Mouse (Mus musculus) hindbrain, embryonic 14.5 days (tissue): Measurements from ENCODE around the gene Igflr1. TPM values are rescaled to one million over a fixed set of nuclear protein-coding genes. Genes with fewer than 3 reads are reported as not detected.

Experiments used
- ATAC-seq: fragments of 200-750 bp; cut with Nextera tagmentation; 2 replicates; pipeline ENCODE4 v1.8.0; 2017; ENCODE audit warnings: moderate number of reproducible peaks, mild to moderate bottlenecking, moderate TSS enrichment, moderate library complexity; ENCODE audit not compliant: low FRiP score
- DNase-seq: peaks from one replicate; pipeline ENCODE4 v3.0.0-alpha.2; 2015; ENCODE audit warnings: low spot score
- H3K27ac ChIP-seq: fragments of 300-500 bp; sonication (generic); 2 replicates; pipeline ENCODE4 v1.5.1; 2014; ENCODE audit warnings: mild to moderate bottlenecking, moderate library complexity
- H3K27me3 ChIP-seq: fragments of 300-500 bp; sonication (generic); 2 replicates; pipeline ENCODE4 v1.6.1; 2014; ENCODE audit warnings: mild to moderate bottlenecking, low read length, mixed read lengths; ENCODE audit not compliant: control insufficient read depth, insufficient read depth
- H3K36me3 ChIP-seq: fragments of 300-500 bp; sonication (generic); replicated peaks from 2 replicates; pipeline ENCODE4 v1.6.1; 2014; ENCODE audit not compliant: control insufficient read depth, insufficient read depth
- H3K4me1 ChIP-seq: fragments of 300-500 bp; sonication (generic); replicated peaks from 2 replicates; pipeline ENCODE4 v1.6.1; 2014; ENCODE audit warnings: antibody characterized with exemption, low read length, mixed read lengths; ENCODE audit not compliant: control insufficient read depth, insufficient read depth
- H3K4me2 ChIP-seq: fragments of 300-500 bp; sonication (generic); replicated peaks from 2 replicates; pipeline ENCODE4 v1.6.1; 2014; ENCODE audit warnings: mild to moderate bottlenecking, moderate library complexity
- H3K4me3 ChIP-seq: fragments of 300-500 bp; sonication (generic); replicated peaks from 2 replicates; pipeline ENCODE4 v1.5.1; 2014; ENCODE audit warnings: mild to moderate bottlenecking, low read length
- H3K9ac ChIP-seq: fragments of 300-500 bp; sonication (generic); 2 replicates; pipeline ENCODE4 v1.6.1; 2014
- H3K9me3 ChIP-seq: fragments of 300-500 bp; sonication (generic); 2 replicates; pipeline ENCODE4 v1.6.1; 2016; ENCODE audit warnings: low read length; ENCODE audit not compliant: control insufficient read depth
- WGBS: fragments of 180-500 bp; shearing (Covaris S2); extraction: QIAGEN DNeasy Blood & Tissue Kit; methylation state at CpG from one replicate; pipeline ENCODE4 v1.1.7; 2014; 5-methylcytosine and 5-hydroxymethylcytosine counted together
- polyA plus RNA-seq: library from polyadenylated mRNA; unstranded; fragments of >200 nt; fragmentation: Nextera tagmentation; extraction: Ambion mirVana; gene quantifications from 2 replicates; pipeline ENCODE4 v1.2.1, GENCODE M21; 2014

The Igflr1 gene
- polyA plus RNA-seq, 1 experiment from 2014 or later = 2.2 TPM

- Histone ChIP-seq H3K4me1 (no peaks in the 10 kb centered on the region), H3K9me3 (no peaks in the 10 kb centered on the region), H3K4me3 (no peak overlapping the region), H3K36me3 (peaks cover 100% of the 10 kb centered on the region), H3K27me3 (no peaks in the 10 kb centered on the region), H3K9ac (no peak overlapping the region), H3K27ac (no peak overlapping the region), H3K4me2 (no peak overlapping the region)
- ATAC-seq = no peak
- no peak for DNase-seq
- WGBS = 96% methylated on average over 8 of the region's 8 CpGs
Observed at GRCm38 (mm10) chr7:30579950-30580349, 14.7 kb downstream of the Igflr1 start.

GRCm38 (mm10) chr7:30581547-30581946 is 16.3 kb downstream of the Igflr1 start:
- no peak for ATAC-seq
- WGBS = 95% methylated on average over 16 of the region's 16 CpGs
- Histone ChIP-seq H3K9me3 (no peaks in the 10 kb centered on the region), H3K36me3 (peaks cover 100% of the 10 kb centered on the region), H3K4me2 (no peak overlapping the region), H3K4me3 (no peak overlapping the region), H3K27ac (no peak overlapping the region), H3K4me1 (peaks cover under 1% of the 10 kb centered on the region; the same call in 1 of the 2 replicates), H3K27me3 (no peaks in the 10 kb centered on the region), H3K9ac (no peak overlapping the region)
- DNase-seq = no peak

- Histone ChIP-seq H3K4me1 (peaks cover 10% of the 10 kb centered on the region), H3K27me3 (no peaks in the 10 kb centered on the region), H3K27ac (no peak overlapping the region), H3K4me3 (no peak overlapping the region), H3K36me3 (peaks cover 75% of the 10 kb centered on the region), H3K9me3 (no peaks in the 10 kb centered on the region), H3K4me2 (no peak overlapping the region), H3K9ac (no peak overlapping the region)
- DNase-seq = no peak
- ATAC-seq = no peak
- WGBS = 94% methylated on average over 10 of the region's 10 CpGs
Observed at GRCm38 (mm10) chr7:30584339-30584738, 19.1 kb downstream of the Igflr1 start.

- Histone ChIP-seq H3K27me3 (no peaks in the 10 kb centered on the region), H3K4me3 (no peak overlapping the region), H3K9me3 (no peaks in the 10 kb centered on the region), H3K4me1 (peaks cover 10% of the 10 kb centered on the region), H3K9ac (no peak overlapping the region), H3K36me3 (peaks cover 67% of the 10 kb centered on the region), H3K4me2 (no peak overlapping the region), H3K27ac (no peak overlapping the region)
- ATAC-seq = no peak
- WGBS = 94% methylated on average over 7 of the region's 7 CpGs
- DNase-seq = no peak
Observed at GRCm38 (mm10) chr7:30585170-30585569, 19.9 kb downstream of the Igflr1 start.

GRCm38 (mm10) chr7:30586455-30587020 is 21.3 kb downstream of the Igflr1 start:
- Histone ChIP-seq H3K4me1 (peaks cover 10% of the 10 kb centered on the region), H3K36me3 (peaks cover 53% of the 10 kb centered on the region), H3K4me3 (peak overlapping the region; percentile 85), H3K9me3 (no peaks in the 10 kb centered on the region), H3K27ac (no peak overlapping the region), H3K4me2 (peak overlapping the region; percentile 93), H3K27me3 (no peaks in the 10 kb centered on the region), H3K9ac (peak overlapping the region; percentile 98; the same call in 1 of the 2 replicates)
- no peak for DNase-seq
- WGBS = 91% methylated on average over 28 of the region's 28 CpGs
- no peak for ATAC-seq

- H3K9ac ChIP-seq = peak overlapping the region; percentile 98
- ATAC-seq = peak; percentile 38
- DNase-seq = peak; percentile 29
- H3K27me3 ChIP-seq = no peaks in the 10 kb centered on the region
- peak overlapping the region; percentile 94 for H3K27ac ChIP-seq
- peaks cover 10% of the 10 kb centered on the region for H3K4me1 ChIP-seq
- no peaks in the 10 kb centered on the region for H3K9me3 ChIP-seq
- peak overlapping the region; percentile 85 for H3K4me3 ChIP-seq
- WGBS = 1% methylated on average over 53 of the region's 67 CpGs
- peak overlapping the region; percentile 93 for H3K4me2 ChIP-seq
- H3K36me3 ChIP-seq = peaks cover 38% of the 10 kb centered on the region
Observed at GRCm38 (mm10) chr7:30587842-30588667, 22.8 kb downstream of the Igflr1 start.

GRCm38 (mm10) chr7:30588676-30589434 is 23.6 kb downstream of the Igflr1 start, which contains the start of gene Kmt2b:
Gene Kmt2b (minus strand): TSS chr7:30588726.
- Histone ChIP-seq H3K9ac (peak within 1 kb of the TSS; percentile 98), H3K27ac (peak within 1 kb of the TSS; percentile 94), H3K36me3 (peaks cover 30% of the 10 kb centered on the region), H3K9me3 (no peaks in the 10 kb centered on the region), H3K4me2 (peak within 1 kb of the TSS; percentile 93), H3K4me1 (peaks cover 10% of the 10 kb centered on the region), H3K27me3 (no peaks in the 10 kb centered on the region), H3K4me3 (peak within 1 kb of the TSS; percentile 85)
- peak; percentile 95 for ATAC-seq
- under 1% methylated on average over 57 of the region's 68 CpGs for WGBS
- DNase-seq = peak; percentile 93

- H3K27me3 ChIP-seq = no peaks in the 10 kb centered on the region
- H3K4me2 ChIP-seq = peak overlapping the region; percentile 57
- WGBS = 31% methylated on average over 39 of the region's 40 CpGs
- peak overlapping the region; percentile 94 for H3K27ac ChIP-seq
- peaks cover 22% of the 10 kb centered on the region for H3K36me3 ChIP-seq
- ATAC-seq (peak; percentile 56), DNase-seq (peak; percentile 88)
- peak overlapping the region; percentile 98 for H3K9ac ChIP-seq
- H3K9me3 ChIP-seq = no peaks in the 10 kb centered on the region
- H3K4me1 ChIP-seq = peaks cover 10% of the 10 kb centered on the region
- peak overlapping the region; percentile 85 for H3K4me3 ChIP-seq
Observed at GRCm38 (mm10) chr7:30589435-30590301, 24.4 kb downstream of the Igflr1 start.
